Mouse (Mus musculus) neural tube, embryonic 14.5 days (tissue): ENCODE measurements around the gene Ccdc151. TPM values are rescaled to one million over a fixed set of nuclear protein-coding genes. Genes with fewer than 3 reads are reported as not detected.

ENCODE experiments used
- ATAC-seq: fragments of 200-750 bp; cut with Nextera tagmentation; 2 replicates; pipeline ENCODE4 v1.8.0; 2017; ENCODE audit warnings: low read depth, mild to moderate bottlenecking, moderate TSS enrichment, moderate library complexity
- H3K27ac ChIP-seq: fragments of 300-500 bp; sonication (generic); 2 replicates; pipeline ENCODE4 v1.5.1; 2014; ENCODE audit warnings: low read depth, mild to moderate bottlenecking, control low read depth, low read length, moderate library complexity, mixed read lengths
- H3K27me3 ChIP-seq: fragments of 300-500 bp; sonication (generic); 2 replicates; pipeline ENCODE4 v1.6.1; 2014; ENCODE audit warnings: low read length; ENCODE audit not compliant: control insufficient read depth, insufficient read depth
- H3K36me3 ChIP-seq: fragments of 300-500 bp; sonication (generic); 2 replicates; pipeline ENCODE4 v1.6.1; 2014; ENCODE audit warnings: low read length, mixed read lengths; ENCODE audit not compliant: control insufficient read depth, insufficient read depth
- H3K4me1 ChIP-seq: fragments of 300-500 bp; sonication (generic); 2 replicates; pipeline ENCODE4 v1.6.1; 2014; ENCODE audit warnings: low read length; ENCODE audit not compliant: control insufficient read depth, insufficient read depth
- H3K4me2 ChIP-seq: fragments of 300-500 bp; sonication (generic); 2 replicates; pipeline ENCODE4 v1.6.1; 2014; ENCODE audit warnings: mild to moderate bottlenecking, low read depth, low read length, control low read depth
- H3K4me3 ChIP-seq: fragments of 300-500 bp; sonication (generic); 2 replicates; pipeline ENCODE4 v1.5.1; 2014; ENCODE audit warnings: low read depth, low read length, control low read depth, mixed read lengths
- H3K9ac ChIP-seq: fragments of 300-500 bp; sonication (generic); replicated peaks from 2 replicates; pipeline ENCODE4 v1.6.1; 2014; ENCODE audit warnings: low read depth, mild to moderate bottlenecking, control low read depth, low read length, mixed read lengths
- H3K9me3 ChIP-seq: fragments of 300-500 bp; sonication (generic); 2 replicates; pipeline ENCODE4 v1.6.1; 2016; ENCODE audit warnings: low read length; ENCODE audit not compliant: control insufficient read depth
- WGBS: fragments of 180-500 bp; shearing (Covaris S2); extraction: QIAGEN DNeasy Blood & Tissue Kit; methylation state at CpG from one replicate; pipeline ENCODE4 v1.1.7; 2014; 5-methylcytosine and 5-hydroxymethylcytosine counted together
- polyA plus RNA-seq: library from polyadenylated mRNA; unstranded; fragments of >200 nt; fragmentation: Nextera tagmentation; extraction: Ambion mirVana; gene quantifications from 2 replicates; pipeline ENCODE4 v1.2.1, GENCODE M21; 2014

The Ccdc151 gene
- polyA plus RNA-seq, 1 experiment from 2014 or later = 5.4 TPM

GRCm38 (mm10) chr9:21955225-21955569 is 47.2 kb downstream of the Ccdc151 start:
- WGBS = 1% methylated on average over 18 of the region's 18 CpGs
- Histone ChIP-seq H3K4me2 (peak overlapping the region; percentile 62), H3K4me1 (no peaks in the 10 kb centered on the region), H3K27me3 (peaks cover 6% of the 10 kb centered on the region), H3K9me3 (no peaks in the 10 kb centered on the region), H3K4me3 (peak overlapping the region; percentile 62), H3K36me3 (no peaks in the 10 kb centered on the region), H3K27ac (peak overlapping the region; percentile 94), H3K9ac (peak overlapping the region; percentile 67; the same call in 1 of the 2 replicates)
- ATAC-seq = peak; percentile 64

- Histone ChIP-seq H3K4me3 (no peak overlapping the region), H3K9ac (no peak overlapping the region), H3K27ac (no peak overlapping the region), H3K4me1 (no peaks in the 10 kb centered on the region), H3K27me3 (peaks cover 3% of the 10 kb centered on the region; the same call in 1 of the 2 replicates), H3K36me3 (no peaks in the 10 kb centered on the region), H3K4me2 (no peak overlapping the region; the same call in 1 of the 2 replicates), H3K9me3 (no peaks in the 10 kb centered on the region)
- no peak for ATAC-seq
- WGBS = 81% methylated on average over 3 of the region's 3 CpGs
These were observed 47.8 kb downstream of the Ccdc151 start for GRCm38 (mm10) chr9:21954635-21955034.

- Histone ChIP-seq H3K4me2 (no peak overlapping the region), H3K9me3 (no peaks in the 10 kb centered on the region), H3K36me3 (no peaks in the 10 kb centered on the region), H3K27ac (no peak overlapping the region), H3K4me1 (no peaks in the 10 kb centered on the region), H3K27me3 (no peaks in the 10 kb centered on the region), H3K4me3 (no peak overlapping the region), H3K9ac (no peak overlapping the region)
- ATAC-seq = no peak
- WGBS = 3% methylated on average over 3 of the region's 3 CpGs
These were observed 48.8 kb downstream of the Ccdc151 start for GRCm38 (mm10) chr9:21953600-21953999.

GRCm38 (mm10) chr9:21951977-21952376 is 50.5 kb downstream of the Ccdc151 start:
- Histone ChIP-seq H3K4me1 (no peaks in the 10 kb centered on the region), H3K4me2 (no peak overlapping the region), H3K27me3 (no peaks in the 10 kb centered on the region), H3K4me3 (no peak overlapping the region), H3K9ac (no peak overlapping the region), H3K9me3 (no peaks in the 10 kb centered on the region), H3K27ac (no peak overlapping the region), H3K36me3 (0 out of 2 replicates have a peak, but pooled peaks cover 5% of the 10 kb centered on the region)
- WGBS = 84% methylated on average over 3 of the region's 3 CpGs
- no peak for ATAC-seq

DNA sequence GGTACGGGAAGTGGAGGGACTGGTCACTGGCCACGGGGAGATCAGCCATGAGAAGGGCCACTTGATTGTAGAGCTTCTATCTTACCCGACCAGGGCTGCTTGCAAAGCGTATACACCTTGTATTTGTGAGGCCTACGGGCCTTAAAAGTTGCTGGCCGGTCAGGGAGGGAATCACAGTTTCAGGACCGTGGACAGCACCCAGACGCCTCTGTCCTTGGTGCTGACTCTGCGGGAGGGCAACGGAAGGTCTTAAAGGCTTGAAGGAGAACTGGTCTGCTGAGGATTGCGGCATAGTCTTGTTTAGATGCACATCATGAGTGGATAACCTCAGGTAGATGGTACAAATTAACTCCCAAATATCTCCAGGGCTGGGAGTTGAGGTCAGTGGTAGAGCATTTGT is 52.1 kb downstream of the Ccdc151 start:
- H3K27ac ChIP-seq = no peak overlapping the region
- H3K4me3 ChIP-seq = no peak overlapping the region
- ATAC-seq = no peak
- H3K4me2 ChIP-seq = no peak overlapping the region
- no peak overlapping the region for H3K9ac ChIP-seq
- H3K27me3 ChIP-seq = no peaks in the 10 kb centered on the region
- H3K9me3 ChIP-seq = no peaks in the 10 kb centered on the region
- 0 out of 2 replicates have a peak, but pooled peaks cover 5% of the 10 kb centered on the region for H3K36me3 ChIP-seq
- WGBS = 23% methylated on average over 11 of the region's 11 CpGs
- H3K4me1 ChIP-seq = no peaks in the 10 kb centered on the region

- no peaks in the 10 kb centered on the region for H3K9me3 ChIP-seq
- no peak overlapping the region for H3K4me3 ChIP-seq
- H3K4me1 ChIP-seq = no peaks in the 10 kb centered on the region
- H3K27ac ChIP-seq = no peak overlapping the region
- WGBS = 70% methylated on average over 6 of the region's 6 CpGs
- no peak for ATAC-seq
- H3K27me3 ChIP-seq = no peaks in the 10 kb centered on the region
- H3K4me2 ChIP-seq = no peak overlapping the region
- 0 out of 2 replicates have a peak, but pooled peaks cover 5% of the 10 kb centered on the region for H3K36me3 ChIP-seq
- no peak overlapping the region for H3K9ac ChIP-seq
These were observed 53.6 kb downstream of the Ccdc151 start for GRCm38 (mm10) chr9:21948790-21949189.

DNA sequence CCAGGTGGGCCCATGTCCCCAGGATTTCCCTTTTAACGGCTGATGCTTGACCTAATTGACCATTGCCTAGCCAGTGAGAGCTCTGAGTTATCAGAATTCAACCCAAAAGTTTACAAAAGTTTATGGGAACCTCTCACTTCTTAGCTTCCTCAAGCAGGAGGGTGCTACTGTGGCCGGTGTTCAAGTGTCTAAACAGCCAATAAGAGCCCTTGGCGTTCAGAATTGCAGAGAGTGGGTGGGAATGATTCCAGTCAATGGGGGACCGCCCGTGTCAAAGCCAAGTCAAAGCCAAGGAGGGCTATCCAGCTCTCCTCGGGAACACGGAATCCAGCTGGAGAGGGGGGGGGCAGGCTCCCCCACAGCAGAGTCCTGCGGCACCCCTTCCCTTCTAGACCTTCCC is 54.3 kb downstream of the Ccdc151 start:
- Histone ChIP-seq H3K4me2 (no peak overlapping the region), H3K9me3 (no peaks in the 10 kb centered on the region), H3K36me3 (0 out of 2 replicates have a peak, but pooled peaks cover 5% of the 10 kb centered on the region), H3K9ac (no peak overlapping the region), H3K4me1 (no peaks in the 10 kb centered on the region), H3K4me3 (no peak overlapping the region), H3K27ac (no peak overlapping the region), H3K27me3 (no peaks in the 10 kb centered on the region)
- WGBS = 53% methylated on average over 8 of the region's 8 CpGs
- ATAC-seq = no peak

DNA sequence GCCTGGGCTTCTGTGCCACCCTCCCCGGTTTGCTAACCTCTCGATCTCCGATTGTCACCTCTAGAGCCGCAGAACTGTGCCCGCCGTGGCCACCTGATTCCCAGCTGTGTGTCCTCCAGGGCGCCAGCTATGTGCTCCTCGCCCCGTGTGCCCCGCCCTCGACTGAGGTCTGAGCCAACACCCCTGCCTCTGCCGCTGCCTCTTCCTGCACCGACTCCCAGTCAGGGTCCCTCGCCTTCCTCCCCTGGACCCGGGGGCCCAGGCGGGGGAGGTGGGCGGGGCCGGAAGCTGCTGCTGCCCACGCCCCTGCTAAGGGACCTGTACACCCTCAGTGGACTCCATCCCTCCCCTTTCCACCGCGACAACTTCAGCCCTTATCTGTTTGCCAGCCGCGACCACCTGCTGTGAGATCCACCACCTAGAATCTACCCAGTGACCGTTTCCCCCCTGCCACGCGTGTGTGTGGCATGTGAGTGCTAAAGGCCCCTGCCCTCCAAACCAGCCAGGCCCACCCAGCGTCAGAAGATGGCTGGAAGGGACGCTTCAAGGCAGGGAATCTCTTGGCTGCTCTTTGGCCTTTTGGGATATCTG is 54.8 kb downstream of the Ccdc151 start:
- Histone ChIP-seq H3K9ac (no peak overlapping the region), H3K4me1 (no peaks in the 10 kb centered on the region), H3K27me3 (no peaks in the 10 kb centered on the region), H3K4me3 (no peak overlapping the region), H3K27ac (no peak overlapping the region), H3K36me3 (0 out of 2 replicates have a peak, but pooled peaks cover 5% of the 10 kb centered on the region), H3K9me3 (no peaks in the 10 kb centered on the region), H3K4me2 (no peak overlapping the region)
- no peak for ATAC-seq
- WGBS = 8% methylated on average over 28 of the region's 28 CpGs

GRCm38 (mm10) chr9:21944267-21944666 is 58.2 kb downstream of the Ccdc151 start:
- H3K9me3 ChIP-seq = no peaks in the 10 kb centered on the region
- no peak overlapping the region for H3K4me3 ChIP-seq
- no peak overlapping the region for H3K9ac ChIP-seq
- no peaks in the 10 kb centered on the region for H3K27me3 ChIP-seq
- peaks cover 11% of the 10 kb centered on the region; the same call in 1 of the 2 replicates for H3K36me3 ChIP-seq
- 20% methylated on average over 23 of the region's 23 CpGs for WGBS
- no peak overlapping the region for H3K4me2 ChIP-seq
- no peak for ATAC-seq
- H3K27ac ChIP-seq = no peak overlapping the region
- no peaks in the 10 kb centered on the region for H3K4me1 ChIP-seq
